Mouse (Mus musculus): Measurements from ENCODE around the gene Gm3233.
"Not testable (repeated sequence)": the region's sequence is repeated elsewhere in the genome, so short reads cannot be mapped to it uniquely, and the experiment has no call there.

Gm3233 gene

GRCm38 (mm10) chr10:77728280-77728679 is 31.2 kb downstream of the Gm3233 start:
- DNase-seq (ENCODE audit: low spot score in 2 of 2): no peak

GRCm38 (mm10) chr10:77726186-77726585 is 33.3 kb downstream of the Gm3233 start, which contains the start of gene Gm10100:
Gm10100 (plus strand) TSS chr10:77726486.
- DNase-seq (ENCODE audit: low spot score in 2 of 2): no peak

- DNase-seq (ENCODE audit: low spot score in 2 of 2): no peak
Observed at GRCm38 (mm10) chr10:77724855-77725254, 34.6 kb downstream of the Gm3233 start.

- DNase-seq (ENCODE audit: low spot score in 2 of 2): not testable (repeated sequence)
Observed at GRCm38 (mm10) chr10:77720299-77720698, 39.2 kb downstream of the Gm3233 start, which contains the start of gene Krtap12-1. Krtap12-1 (plus strand) TSS chr10:77720599.

GRCm38 (mm10) chr10:77715507-77715906 is 44.0 kb downstream of the Gm3233 start, which contains the start of gene Gm10142:
Gm10142 (plus strand) TSS chr10:77715807.
- no peak for DNase-seq (ENCODE audit: low spot score in 2 of 2)

GRCm38 (mm10) chr10:77713734-77714133 is 45.7 kb downstream of the Gm3233 start:
- DNase-seq (ENCODE audit: low spot score in 2 of 2): no peak

- DNase-seq (ENCODE audit: low spot score in 2 of 2): not testable (repeated sequence)
Observed at GRCm38 (mm10) chr10:77711157-77711556, 48.3 kb downstream of the Gm3233 start, which contains the start of gene Gm10024. Gm10024 (plus strand) TSS chr10:77711457.

GRCm38 (mm10) chr10:77709831-77710230 is 49.7 kb downstream of the Gm3233 start:
- DNase-seq (ENCODE audit: low spot score in 2 of 2): no peak

Measured in frontal cortex, postnatal 10 days (tissue).